Mouse (Mus musculus) layer of hippocampus, adult 18-20 months (tissue): ENCODE measurements around the gene Kcns1. TPM values are rescaled to one million over a fixed set of nuclear protein-coding genes. Genes with fewer than 3 reads are reported as not detected.

ENCODE experiments used
- DNase-seq, 2 experiments: peaks; one replicate each; pipeline ENCODE4 v3.0.0; 2022; ENCODE audit warnings: low spot score in 2 of 2
- total RNA-seq, 2 experiments: library from RNA; stranded (reverse); gene quantifications; 2 replicates each; pipeline ENCODE4 v1.2.3; 2021

The Kcns1 gene
- total RNA-seq, 2 experiments from 2014 or later: 5.1 TPM

DNA sequence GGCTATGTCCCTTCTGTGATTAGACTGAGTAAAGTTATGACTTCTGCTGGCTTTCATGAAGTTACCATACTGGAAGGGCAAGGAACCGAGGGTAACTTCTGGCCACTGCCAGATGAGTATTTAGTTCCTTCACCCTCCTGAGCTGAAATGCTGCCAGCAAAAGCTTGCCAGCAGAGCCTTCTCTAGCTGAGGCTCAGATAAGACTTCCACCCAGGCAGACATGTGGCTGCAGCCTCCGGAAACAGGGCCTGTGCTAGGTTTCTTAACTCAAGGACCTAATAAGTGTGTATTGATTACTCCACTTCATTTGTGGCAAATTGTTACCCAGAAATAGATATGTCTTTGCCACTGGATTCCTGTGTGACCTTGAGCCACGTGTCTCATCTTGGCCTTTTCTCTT is 2.5 kb upstream of the Kcns1 start:
- DNase-seq: no peak

DNA sequence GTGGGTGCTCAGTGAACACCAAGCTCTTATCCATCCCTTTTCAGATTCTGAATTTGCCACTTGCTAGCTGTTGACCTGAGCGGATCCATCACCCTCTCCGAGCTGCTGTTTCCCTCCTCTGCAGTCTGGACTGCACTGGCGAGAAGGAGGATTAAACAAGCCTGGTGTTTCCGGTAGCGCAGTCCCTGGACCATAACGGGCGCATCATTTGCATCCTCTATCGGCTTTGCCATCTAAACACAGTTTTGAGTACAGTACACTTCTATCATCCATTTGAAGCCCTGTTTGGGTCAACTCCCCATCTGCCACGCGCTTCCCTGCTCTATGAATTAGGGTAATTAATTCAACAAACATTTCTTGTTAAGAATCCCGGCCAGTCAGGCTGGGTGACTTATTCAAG is 587 bp downstream of the Kcns1 start:
- no peak for DNase-seq

DNA sequence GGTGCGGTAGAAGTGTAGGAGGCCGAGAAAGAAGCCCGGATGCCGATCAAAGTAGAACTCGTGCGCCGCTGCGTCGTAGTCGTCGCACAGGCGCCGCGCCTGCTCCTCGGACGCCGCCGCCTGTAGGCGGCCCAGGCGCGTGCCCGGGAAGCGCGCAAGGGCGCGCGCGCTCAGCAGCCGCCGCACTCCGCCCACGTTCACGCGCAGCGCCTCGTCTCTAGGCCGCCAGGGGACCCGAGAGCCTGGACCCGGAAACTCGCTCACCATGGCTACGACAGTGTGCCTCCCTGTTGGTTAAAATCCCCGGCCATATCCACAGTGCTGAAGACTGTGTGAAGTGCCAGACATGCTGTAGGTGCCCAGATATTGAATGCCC is 2.4 kb downstream of the Kcns1 start:
- DNase-seq: peak in 1 of 2 experiments; percentile 46

DNA sequence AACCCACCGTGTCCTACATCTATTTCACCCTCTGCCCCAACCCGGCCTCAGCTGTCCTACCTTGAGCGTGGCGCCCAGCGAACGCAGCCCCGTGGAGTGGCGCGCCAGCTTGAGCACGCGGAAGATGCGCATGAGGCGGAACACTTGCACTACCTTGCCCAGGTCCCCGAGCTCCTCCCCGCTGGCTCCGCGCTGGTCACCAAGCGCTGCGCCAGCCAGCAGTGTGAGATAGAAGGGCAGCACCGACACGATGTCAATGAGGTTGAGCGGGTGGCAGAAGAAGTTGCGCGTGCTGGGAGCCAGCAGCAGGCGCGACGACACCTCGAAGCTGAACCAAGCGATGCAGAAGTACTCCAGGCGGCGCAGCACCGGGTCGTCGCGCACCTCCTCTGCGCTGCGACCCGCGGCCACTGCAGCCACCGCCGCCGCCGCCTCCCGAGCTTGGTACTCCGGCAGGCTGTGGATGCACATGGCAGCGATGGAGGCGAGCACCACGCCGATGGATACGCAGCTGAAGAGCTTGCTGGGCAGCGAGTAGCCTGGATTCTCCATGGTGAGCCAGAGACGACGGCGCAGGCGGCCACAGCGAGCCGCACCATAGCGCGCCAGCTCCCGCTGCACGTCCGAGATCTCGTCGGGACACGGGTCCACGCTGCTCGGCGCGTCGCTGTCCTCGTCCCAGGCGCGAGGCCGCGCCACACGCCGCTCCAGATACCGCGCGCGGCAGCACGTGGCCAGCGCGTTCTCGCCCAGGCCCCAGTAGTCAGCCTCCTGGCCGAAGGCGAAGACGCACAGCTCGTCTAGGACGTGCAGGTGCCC is 3.0 kb downstream of the Kcns1 start:
- DNase-seq: no peak

DNA sequence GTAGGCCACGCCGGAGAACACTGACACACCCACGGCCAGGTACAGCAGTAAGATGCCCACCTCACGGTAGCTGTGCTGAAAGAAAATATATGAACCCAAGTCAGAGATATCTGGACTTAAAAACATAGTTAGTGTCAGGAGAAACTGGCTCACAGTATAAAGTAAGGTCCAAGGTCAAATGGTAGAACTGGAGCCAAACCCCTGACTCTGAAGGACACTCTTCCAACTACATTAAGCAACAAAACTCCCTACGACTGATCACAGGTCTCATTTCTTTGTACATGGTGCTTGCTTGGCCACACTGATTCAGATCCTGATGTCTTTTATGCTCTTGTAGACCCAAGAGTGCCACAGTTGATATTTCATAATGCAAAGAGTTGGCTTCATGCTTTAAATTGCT is 6.0 kb downstream of the Kcns1 start:
- DNase-seq: no peak

DNA sequence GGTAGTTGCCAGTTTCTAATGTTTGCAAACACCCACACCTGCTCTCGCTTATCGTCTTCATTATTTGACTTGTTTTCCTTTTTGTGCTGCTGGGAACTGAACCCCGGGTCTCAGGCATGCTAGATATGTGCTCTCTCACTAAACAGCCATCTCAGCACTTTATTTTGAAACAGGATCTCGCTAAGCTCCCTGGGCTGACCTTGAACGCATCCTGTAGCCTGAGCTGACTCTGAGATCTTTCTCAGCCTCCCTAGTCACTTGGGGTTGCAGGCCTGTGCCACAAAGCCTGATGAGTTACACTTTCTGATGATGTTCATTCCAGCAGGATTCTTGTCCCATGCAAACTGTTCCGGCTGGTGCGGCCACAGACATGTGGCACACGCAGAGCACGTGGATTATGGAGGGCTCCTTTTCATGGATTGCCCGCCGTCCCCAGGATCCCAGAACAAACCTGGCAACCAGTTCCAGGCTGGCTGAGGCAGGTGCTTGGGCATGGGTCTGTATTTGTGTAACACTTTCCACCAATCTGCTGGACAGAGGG is 9.3 kb downstream of the Kcns1 start:
- no peak for DNase-seq

DNA sequence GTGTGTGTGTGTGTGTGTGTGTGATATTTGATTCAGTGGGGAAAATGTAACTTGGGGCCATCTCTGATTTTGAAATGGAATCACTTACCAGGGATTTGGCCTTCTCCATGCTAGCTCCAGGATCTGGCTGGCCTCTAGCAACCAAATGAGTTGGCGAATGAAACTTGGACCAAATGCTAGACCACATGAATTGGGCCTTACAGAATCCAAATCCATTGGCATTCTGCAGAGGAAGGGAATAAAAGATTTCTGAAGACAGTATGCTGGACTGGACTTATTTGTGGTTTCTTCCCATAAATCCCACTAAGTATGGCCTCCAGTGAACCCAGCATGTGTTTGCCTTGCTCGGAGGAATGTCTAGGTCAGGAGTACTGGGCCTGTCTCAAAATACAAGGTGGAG is 12.1 kb downstream of the Kcns1 start:
- DNase-seq: no peak

DNA sequence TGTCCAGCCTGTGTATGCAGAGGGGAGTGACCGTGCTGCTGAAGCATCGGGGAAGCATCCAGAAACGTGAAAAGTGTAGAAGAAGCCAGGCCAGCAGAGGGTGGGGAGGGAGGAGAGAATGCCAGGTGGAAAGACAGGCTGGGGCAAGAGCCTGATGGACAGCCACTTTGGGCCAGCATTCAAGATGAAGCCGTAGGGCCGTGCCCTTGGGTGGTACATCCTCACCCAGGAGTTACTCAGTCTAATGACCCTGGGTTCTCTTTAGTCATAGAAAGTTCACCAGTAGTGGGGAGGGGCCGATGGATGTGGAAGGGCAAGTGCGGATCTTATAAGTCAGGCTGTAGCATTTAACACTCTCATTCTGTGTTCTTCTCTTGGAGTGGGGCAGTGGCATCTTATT is 14.8 kb downstream of the Kcns1 start:
- no peak for DNase-seq

DNA sequence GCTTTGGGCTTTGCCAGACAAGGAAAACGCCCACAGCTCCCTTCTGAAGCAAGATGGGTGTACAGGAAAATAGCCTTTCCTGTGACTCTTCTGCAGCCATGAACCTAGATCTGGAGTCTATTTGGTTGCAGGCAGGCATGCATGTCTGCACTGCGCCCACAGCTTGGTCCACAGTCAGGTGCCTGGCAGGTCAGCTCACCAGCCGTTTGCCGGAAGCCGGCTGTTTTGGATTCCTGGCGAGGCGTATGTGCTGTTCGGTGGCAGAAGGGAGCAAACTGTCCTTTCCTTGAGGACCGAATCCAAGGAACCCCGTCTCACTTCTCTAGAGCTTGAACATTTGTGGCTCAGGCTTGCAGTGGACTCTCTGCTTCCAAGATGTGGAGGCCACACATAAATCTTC is 16.9 kb downstream of the Kcns1 start:
- no peak for DNase-seq

DNA sequence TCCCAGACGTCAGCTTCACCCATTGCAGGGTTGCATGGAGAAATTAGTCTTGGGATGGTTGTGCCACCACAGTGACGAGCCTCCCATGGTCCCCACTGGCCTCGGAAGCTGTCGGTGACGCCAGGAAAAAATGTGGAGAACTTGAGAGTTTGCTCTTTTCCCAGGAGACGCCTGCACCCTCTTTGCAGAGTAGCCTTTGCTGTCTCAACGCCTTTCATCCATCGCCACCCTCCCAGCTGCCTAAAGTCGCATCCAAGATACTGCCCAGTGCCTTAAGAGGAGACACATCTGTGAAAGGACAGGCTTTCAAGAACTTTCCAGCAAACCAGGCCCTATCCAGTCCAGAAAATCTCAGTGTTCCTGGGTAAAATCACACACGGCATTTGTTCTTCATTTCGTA is 18.6 kb downstream of the Kcns1 start:
- no peak for DNase-seq

DNA sequence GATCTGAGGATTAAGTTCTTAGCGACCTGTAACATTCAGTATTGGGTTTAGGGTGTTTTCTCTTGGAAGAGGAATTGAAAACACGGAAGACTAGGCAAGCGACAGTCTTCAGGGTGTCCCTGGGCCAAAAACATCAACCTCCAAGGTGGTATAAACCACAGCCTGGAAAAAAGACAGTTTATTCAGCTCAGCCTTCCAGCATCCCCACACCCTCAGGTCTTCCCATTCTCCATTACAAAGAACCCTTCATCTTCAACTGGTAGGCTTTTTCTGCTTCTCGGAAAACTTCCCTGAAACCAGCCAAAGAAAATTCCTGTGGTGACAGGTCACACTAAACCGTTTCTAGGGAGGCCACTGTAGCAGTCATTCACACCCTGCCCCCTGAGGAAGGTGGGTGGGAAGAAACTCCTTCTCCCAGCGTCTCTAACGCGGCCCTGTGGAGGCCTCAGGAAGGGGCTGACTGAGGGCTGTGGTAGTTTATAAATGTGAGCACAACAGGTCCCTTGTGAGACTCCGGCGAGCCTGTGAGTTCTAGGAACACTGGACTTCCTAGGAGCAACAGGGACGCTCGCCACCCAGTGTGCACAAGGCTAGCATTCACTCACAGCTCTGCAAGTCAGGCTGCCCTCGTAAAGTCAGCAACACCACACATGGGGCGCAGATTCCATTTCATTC is 20.7 kb downstream of the Kcns1 start:
- DNase-seq: no peak

DNA sequence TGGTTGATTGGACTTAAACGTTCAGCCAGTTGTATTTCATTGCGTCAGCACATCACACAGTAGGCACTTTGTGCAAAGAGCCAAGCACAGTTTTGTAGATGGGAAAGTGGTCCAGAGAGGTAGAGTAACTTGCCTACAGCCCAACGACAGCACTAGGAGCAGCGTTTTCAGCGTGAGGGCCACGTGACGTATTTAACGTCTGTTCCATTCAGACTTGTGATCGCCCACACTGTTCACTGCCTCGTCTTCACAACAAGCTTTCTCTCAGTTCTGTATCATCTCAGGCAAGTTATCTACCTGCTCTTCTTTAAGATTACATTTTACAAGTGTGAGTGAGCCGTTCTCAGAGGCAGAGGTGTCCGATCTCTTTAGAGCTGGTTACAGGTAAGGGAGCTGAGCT is 24.4 kb downstream of the Kcns1 start:
- peak in 1 of 2 experiments; percentile 37 for DNase-seq

DNA sequence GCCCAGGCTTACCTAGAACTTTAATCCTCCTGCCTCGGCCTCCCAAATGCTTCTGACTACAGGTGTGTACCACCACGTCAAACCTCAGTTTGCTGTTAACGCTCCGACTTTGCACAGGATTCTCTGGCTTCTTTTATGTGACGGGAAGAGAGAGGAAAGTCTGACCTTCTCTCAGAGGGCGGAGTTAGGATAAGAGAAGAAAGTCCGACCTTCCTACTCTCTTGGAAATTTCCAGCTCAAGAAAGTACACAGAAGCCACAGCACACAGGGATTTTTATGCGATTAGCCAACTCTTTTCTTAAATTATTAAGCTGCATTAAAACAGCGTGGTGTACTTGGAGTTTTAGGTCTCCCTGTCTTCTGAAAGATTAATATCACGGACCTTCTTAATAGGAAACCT is 26.4 kb downstream of the Kcns1 start:
- DNase-seq: no peak

DNA sequence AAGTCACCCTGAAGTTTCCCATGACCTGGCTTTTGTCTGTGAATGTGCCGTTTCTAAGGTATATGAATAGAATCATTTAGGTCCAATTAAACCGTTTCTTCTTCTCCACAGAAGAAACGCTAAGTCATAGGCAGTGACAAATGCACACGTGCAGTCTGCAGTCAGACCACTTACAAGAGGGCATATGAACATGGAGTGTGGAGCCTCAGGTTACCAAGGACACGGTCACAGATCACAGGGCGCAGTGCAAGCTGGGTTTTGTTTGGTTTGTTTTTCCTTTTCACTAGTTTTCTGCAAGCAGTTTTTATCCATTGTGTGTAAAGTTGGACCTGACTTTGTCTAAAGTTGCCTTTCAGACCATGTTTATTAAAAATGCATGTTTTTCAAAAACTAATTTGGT is 26.9 kb downstream of the Kcns1 start:
- no peak for DNase-seq

DNA sequence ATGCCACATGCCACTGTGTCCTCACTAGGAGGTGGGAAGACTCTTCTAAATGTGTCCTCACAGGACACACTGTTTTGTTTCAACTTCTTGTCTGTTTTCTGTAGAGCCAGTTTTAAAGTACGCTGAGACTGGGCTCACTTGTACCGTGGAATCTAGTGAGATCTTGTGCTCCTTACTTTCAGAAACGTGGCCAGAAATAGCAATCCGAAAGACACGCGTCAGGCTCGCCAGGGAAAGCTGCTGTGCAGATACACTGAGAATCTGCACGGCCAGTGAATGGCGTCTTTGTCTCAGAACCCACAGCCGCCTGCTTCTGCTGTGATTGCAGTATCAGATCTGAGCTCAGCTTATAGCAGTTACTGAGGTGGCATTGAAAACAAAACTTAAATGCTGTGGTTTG is 28.9 kb downstream of the Kcns1 start:
- peak; percentile 15 to 39 for DNase-seq

DNA sequence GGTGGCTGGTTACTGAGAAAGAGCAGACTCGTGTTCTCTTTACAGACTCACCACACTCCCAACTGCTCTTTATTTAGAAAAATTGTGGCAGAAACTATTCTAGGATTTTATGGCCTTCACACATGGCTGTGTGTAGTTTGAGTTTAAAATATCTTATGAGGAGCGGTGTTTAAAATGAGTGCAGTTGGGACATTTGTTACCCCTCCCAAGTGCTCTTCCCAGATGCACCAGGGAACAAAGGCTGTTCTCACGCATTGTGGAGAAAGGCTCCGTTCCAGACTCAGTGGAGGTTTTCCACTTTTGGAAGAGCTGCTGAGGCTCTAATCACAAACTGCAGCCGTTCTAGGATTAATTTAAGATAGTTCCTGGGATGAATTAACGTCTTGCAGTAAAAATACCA is 33.2 kb downstream of the Kcns1 start:
- peak in 1 of 2 experiments; percentile 44 for DNase-seq

DNA sequence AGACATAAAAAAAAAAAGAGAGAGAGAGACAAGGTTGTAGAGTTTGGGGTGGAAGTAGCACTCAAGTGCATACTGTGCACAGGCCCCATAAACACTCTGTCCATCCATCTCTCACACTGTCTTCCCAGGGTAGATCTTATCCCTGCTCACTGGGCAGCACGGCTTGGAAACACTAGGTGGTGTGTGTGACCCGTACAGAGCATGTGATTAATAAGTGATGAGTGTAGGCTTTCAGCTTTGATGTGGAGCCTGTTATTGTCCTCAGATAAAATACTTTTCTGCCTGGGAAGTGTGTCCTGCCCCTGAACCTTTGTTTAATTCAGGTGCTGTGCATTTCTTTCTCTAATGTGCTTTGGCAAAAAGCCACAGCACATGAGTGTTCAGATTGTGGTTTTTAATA is 34.5 kb downstream of the Kcns1 start:
- no peak for DNase-seq

DNA sequence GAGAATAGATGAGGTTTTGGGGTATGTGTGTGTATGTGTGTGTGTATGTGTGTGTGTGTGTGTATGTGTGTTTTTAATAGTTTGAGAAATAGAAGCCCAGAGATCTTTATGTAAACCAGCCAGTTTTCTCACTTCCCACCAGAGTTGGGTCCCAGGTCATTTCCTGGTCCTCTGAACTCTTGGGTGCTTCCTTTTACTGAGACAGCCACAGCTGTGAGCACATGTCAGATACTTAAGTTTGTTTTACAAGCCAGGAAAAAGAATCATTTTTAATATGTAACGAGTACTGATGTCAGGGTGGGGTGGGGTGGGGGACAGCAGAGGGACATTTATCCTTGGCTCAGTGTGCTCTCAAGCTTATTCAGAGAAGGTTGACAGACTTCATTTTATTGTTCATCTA is 35.5 kb downstream of the Kcns1 start:
- DNase-seq: no peak

DNA sequence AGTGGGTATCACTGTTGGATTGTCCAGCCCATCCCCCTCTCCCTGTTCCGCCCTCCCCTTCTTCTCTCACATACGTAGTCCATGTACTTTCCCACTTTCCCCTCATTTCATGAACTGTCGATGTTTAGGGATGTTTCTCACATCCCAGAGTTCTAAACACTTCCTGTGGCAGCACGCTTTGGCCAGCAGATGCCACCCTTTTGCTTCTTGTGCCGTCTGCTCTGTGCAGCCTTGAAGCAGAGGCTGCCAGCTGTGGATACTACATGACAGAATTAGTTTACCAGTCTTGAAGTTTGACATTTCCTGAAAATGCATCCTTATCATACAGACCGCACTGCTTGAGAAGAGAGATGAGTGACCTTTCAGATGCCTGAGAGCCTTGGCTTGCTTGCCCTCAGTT is 36.4 kb downstream of the Kcns1 start:
- peak in 1 of 2 experiments; percentile 46 for DNase-seq

DNA sequence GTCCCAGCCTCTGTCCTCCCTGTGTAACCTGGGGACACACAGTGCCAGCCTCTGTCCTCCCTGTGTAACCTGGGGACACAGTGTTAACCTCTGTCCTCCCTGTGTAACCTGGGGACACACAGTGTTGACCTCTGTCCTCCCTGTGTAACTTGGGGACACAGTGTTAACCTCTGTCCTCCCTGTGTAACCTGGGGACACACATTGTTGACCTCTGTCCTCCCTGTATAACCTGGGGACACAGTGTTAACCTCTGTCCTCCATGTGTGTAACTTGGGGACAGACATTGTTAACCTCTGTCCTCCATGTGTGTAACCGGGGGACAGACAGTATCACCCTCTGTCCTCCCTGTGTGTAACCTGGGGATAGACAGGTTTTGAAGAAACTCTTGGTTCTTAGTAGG is 39.3 kb downstream of the Kcns1 start:
- no peak for DNase-seq

DNA sequence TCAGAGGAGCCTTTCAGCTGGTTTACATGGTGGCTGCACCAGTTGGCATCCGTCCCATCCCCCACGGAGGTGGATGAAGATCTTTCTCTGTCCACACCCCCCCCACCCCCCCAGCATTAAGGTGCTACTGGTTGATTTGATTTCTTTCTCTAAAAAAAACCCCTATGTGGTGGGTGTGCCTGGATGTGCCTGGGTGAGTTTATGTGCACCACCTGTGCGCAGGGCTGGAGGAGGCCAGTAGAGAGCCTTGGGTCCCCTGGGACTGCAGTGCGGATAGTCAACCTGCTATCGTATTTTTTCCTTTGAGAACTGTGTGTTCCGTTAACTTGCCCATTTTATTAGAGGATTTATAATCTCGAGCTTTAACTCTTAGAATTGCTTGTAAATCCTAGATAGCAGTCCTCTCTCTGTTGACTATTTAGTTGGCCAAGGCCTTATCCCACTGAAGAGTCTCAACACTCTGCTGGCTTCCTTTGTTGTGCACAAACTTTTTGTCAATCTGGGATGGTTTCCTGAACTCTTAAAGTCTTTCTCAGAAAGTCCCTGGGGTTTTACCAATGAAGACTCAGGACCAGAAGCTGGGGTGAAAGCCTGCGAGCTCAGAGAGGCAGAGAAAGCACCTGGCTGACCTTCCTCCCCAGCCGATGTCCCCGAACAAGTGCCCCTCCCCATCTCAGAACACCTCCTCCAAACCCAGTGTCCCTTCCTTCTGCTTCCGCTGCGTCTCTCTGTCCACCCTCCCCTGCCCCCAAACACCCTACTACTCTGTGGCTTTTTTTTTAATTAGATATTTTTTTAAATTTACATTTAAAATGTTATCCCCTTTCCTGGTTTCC is 42.1 kb downstream of the Kcns1 start:
- no peak for DNase-seq

DNA sequence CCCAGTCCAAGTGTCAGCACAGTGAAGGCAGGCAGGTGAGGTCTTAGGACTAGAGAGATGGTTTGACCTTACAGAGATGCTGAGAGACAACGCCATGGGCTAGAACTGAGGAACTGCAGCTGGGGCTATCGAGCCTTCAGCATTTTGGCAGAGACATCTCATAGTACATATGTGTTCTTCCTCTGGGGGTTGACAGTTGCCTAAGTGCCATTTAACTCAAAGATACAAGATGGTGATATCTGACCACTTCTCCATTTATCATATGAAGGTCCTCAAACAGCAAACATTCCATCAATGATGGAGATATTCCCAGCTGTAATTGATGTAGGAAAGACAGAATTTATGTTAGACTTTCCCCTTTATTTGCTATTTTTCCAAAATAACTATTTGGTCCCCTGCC is 43.6 kb downstream of the Kcns1 start:
- no peak for DNase-seq
